Mouse (Mus musculus) heart, adult 8-10 months (tissue): ENCODE measurements at regions not wholly inside any gene's neighbourhood (a gene's known extent, or its start where the extent isn't known, plus 50 kb on each side); places are given as distances from the start of the nearest gene placed in this dataset.

Experiments
- DNase-seq: peaks from one replicate; pipeline ENCODE4 v3.0.0; 2022; ENCODE audit warnings: low spot score

- no peak for DNase-seq
Observed at GRCm38 (mm10) chr15:60632789-60633456, 220.7 kb downstream of the Fam84b start.

- DNase-seq, result no peak
Observed at GRCm38 (mm10) chr15:60630756-60631402, 222.7 kb downstream of the Fam84b start.

- no peak for DNase-seq
Observed at GRCm38 (mm10) chr15:60618801-60619200, 234.8 kb downstream of the Fam84b start.

GRCm38 (mm10) chr15:60617371-60617770, 236.2 kb downstream of the Fam84b start:
- no peak for DNase-seq

- no peak for DNase-seq
Observed at GRCm38 (mm10) chr15:60601885-60602284, 251.7 kb downstream of the Fam84b start.

- DNase-seq, result no peak
Observed at GRCm38 (mm10) chr15:60577084-60577483, 276.5 kb downstream of the Fam84b start.

GRCm38 (mm10) chr15:60566267-60566666, 287.3 kb downstream of the Fam84b start:
- DNase-seq, result no peak

GRCm38 (mm10) chr15:60565017-60565416, 288.6 kb downstream of the Fam84b start:
- DNase-seq, result no peak

- no peak for DNase-seq
Observed at GRCm38 (mm10) chr15:60560641-60561040, 292.9 kb downstream of the Fam84b start.

GRCm38 (mm10) chr15:60555691-60556090, 297.9 kb downstream of the Fam84b start:
- no peak for DNase-seq

- no peak for DNase-seq
Observed at GRCm38 (mm10) chr15:60554587-60554986, 299.0 kb downstream of the Fam84b start.

GRCm38 (mm10) chr15:60548045-60548444, 305.5 kb downstream of the Fam84b start:
- no peak for DNase-seq

- DNase-seq, result no peak
Observed at GRCm38 (mm10) chr15:60537191-60537590, 316.4 kb downstream of the Fam84b start.

- DNase-seq, result no peak
Observed at GRCm38 (mm10) chr15:60534701-60535100, 318.9 kb downstream of the Fam84b start.

- DNase-seq, result no peak
Observed at GRCm38 (mm10) chr15:60516810-60517209, 336.8 kb downstream of the Fam84b start.

GRCm38 (mm10) chr15:60476755-60477310, 376.7 kb downstream of the Fam84b start:
- no peak for DNase-seq

- DNase-seq, result no peak
Observed at GRCm38 (mm10) chr15:60475086-60475485, 378.5 kb downstream of the Fam84b start.

- no peak for DNase-seq
Observed at GRCm38 (mm10) chr15:60431916-60432315, 415.5 kb upstream of the 4933412E24Rik start.

GRCm38 (mm10) chr15:60419081-60419480, 402.7 kb upstream of the 4933412E24Rik start:
- DNase-seq, result no peak

GRCm38 (mm10) chr15:60392267-60392666, 375.9 kb upstream of the 4933412E24Rik start:
- no peak for DNase-seq

GRCm38 (mm10) chr15:60390336-60390735, 373.9 kb upstream of the 4933412E24Rik start:
- DNase-seq, result no peak

- no peak for DNase-seq
Observed at GRCm38 (mm10) chr15:60387962-60388361, 371.5 kb upstream of the 4933412E24Rik start.
